In genomic region chr13:67863026-67863425, GRCm38 (mm10) we compare ENCODE assay signal across 39 mouse cellular contexts. TPM values are rescaled to one million over a fixed set of nuclear protein-coding genes. Genes with fewer than 3 reads are reported as not detected.
"Had no signal": no experiment of that assay in that cellular context is flagged by ENCODE, and none has a peak within 500 bp of the region (broad histone marks: within the 10 kb centered on the region; RNA-seq: fewer than 3 reads in every experiment).

Gene BC048507 (plus strand): TSS chr13:67863326.

- H3K27me3 ChIP-seq: hindbrain, embryonic 12.5 days; intestine, embryonic 15.5 days; limb, embryonic 12.5 days; liver, embryonic 13.5 days had no signal

- H3K36me3 ChIP-seq: heart, embryonic 10.5 days; hindbrain, embryonic 10.5 days; hindbrain, embryonic 12.5 days; intestine, embryonic 15.5 days; limb, embryonic 10.5 days; limb, embryonic 12.5 days; liver, embryonic 13.5 days had no signal

- H3K27ac ChIP-seq: gastrocnemius, adult 2 months; heart, embryonic 10.5 days; hindbrain, embryonic 10.5 days; hindbrain, embryonic 12.5 days; hindbrain, embryonic 14.5 days; intestine, embryonic 15.5 days; layer of hippocampus, adult 2 months; left cerebral cortex, adult 2 months; limb, embryonic 10.5 days; limb, embryonic 12.5 days; liver, embryonic 13.5 days had no signal

- DNase-seq: gastrocnemius, adult 2 months; gastrocnemius, postnatal 10 days; gastrocnemius, postnatal 25 days; heart, adult 18-20 months; heart, postnatal 10 days; heart, postnatal 4 days; kidney, adult 18-20 months; kidney, adult 8-10 months; kidney, postnatal 10 days; kidney, postnatal 25 days; kidney, postnatal 4 days; liver; liver, embryonic 13.5 days had no signal

- H3K9me3 ChIP-seq: heart, embryonic 10.5 days; hindbrain, embryonic 10.5 days; hindbrain, embryonic 12.5 days; intestine, embryonic 15.5 days; limb, embryonic 10.5 days; limb, embryonic 12.5 days; liver, embryonic 13.5 days had no signal

- H3K4me1 ChIP-seq: heart, embryonic 10.5 days; hindbrain, embryonic 10.5 days; hindbrain, embryonic 12.5 days; intestine, embryonic 15.5 days; limb, embryonic 10.5 days; limb, embryonic 12.5 days; liver, embryonic 13.5 days had no signal

- ATAC-seq: hindbrain, embryonic 16.5 days; inflammation-experienced regulatory T-cells, adult 6 months; intestine, embryonic 15.5 days; intestine, postnatal 0 days had no signal

- H3K4me3 ChIP-seq: gastrocnemius, adult 2 months; heart, embryonic 10.5 days; hindbrain, embryonic 10.5 days; hindbrain, embryonic 12.5 days; intestine, embryonic 15.5 days; layer of hippocampus, adult 2 months; left cerebral cortex, adult 2 months; limb, embryonic 10.5 days; limb, embryonic 12.5 days; liver, embryonic 13.5 days had no signal

- H3K9ac ChIP-seq: hindbrain, embryonic 12.5 days; hindbrain, embryonic 14.5 days; intestine, embryonic 15.5 days; limb, embryonic 12.5 days; liver, embryonic 13.5 days had no signal

- H3K4me2 ChIP-seq: hindbrain, embryonic 12.5 days; hindbrain, embryonic 14.5 days; intestine, embryonic 15.5 days; limb, embryonic 12.5 days; liver, embryonic 11.5 days; liver, embryonic 13.5 days had no signal

RNA-seq across cellular contexts. Expression of gene BC048507, which starts in this region (rescaled TPM):
- total RNA-seq: gastrocnemius, adult 2 months; gastrocnemius, postnatal 10 days; gastrocnemius, postnatal 25 days; gastrocnemius, postnatal 4 days; granulocyte monocyte progenitor cell, adult 5-6 weeks; heart, adult 18-20 months; heart, postnatal 10 days; heart, postnatal 25 days; heart, postnatal 4 days; layer of hippocampus, adult 2 months; layer of hippocampus, postnatal 10 days; layer of hippocampus, postnatal 25 days; left cerebral cortex, adult 2 months; left cerebral cortex, postnatal 14 days; left cerebral cortex, postnatal 36 days had no signal
- polyA plus RNA-seq: frontal cortex, adult 2 months; heart, embryonic 10.5 days; heart, embryonic 14.5 days; heart, embryonic 16.5 days; hindbrain, embryonic 10.5 days; hindbrain, embryonic 12.5 days; hindbrain, embryonic 14.5 days; hindbrain, embryonic 16.5 days; inflammation-experienced regulatory T-cells, adult 6 months; intestine, embryonic 15.5 days; intestine, postnatal 0 days; kidney, embryonic 14.5 days; kidney, embryonic 16.5 days; limb, embryonic 10.5 days; limb, embryonic 12.5 days; limb, embryonic 14.5 days; liver, embryonic 11.5 days; liver, embryonic 13.5 days had no signal
